Mouse (Mus musculus) thymus, adult 2 months (tissue): ENCODE data around the gene Samd10. TPM values are rescaled to one million over a fixed set of nuclear protein-coding genes. Genes with fewer than 3 reads are reported as not detected.

Experiments used
- DNase-seq: peaks from one replicate; pipeline ENCODE4 v3.0.0; 2021
- H3K27ac ChIP-seq: fragments of 200-500 bp; 2 replicates; pipeline ENCODE4 v1.5.1; 2012; ENCODE audit warnings: low read length, control low read depth; ENCODE audit not compliant: control insufficient read depth, insufficient read depth
- H3K27me3 ChIP-seq: fragments of 200-500 bp; 2 replicates; pipeline ENCODE4 v1.6.1; 2012; ENCODE audit warnings: mild to moderate bottlenecking, low read length, moderate library complexity, mixed read lengths; ENCODE audit not compliant: control insufficient read depth, insufficient read depth
- H3K36me3 ChIP-seq: fragments of 200-500 bp; 2 replicates; pipeline ENCODE4 v1.6.1; 2012; ENCODE audit warnings: mild to moderate bottlenecking, low read length, moderate library complexity; ENCODE audit not compliant: control insufficient read depth, insufficient read depth
- H3K4me1 ChIP-seq: fragments of 200-500 bp; replicated peaks from 2 replicates; pipeline ENCODE4 v1.6.1; 2012; ENCODE audit warnings: low read length; ENCODE audit not compliant: control insufficient read depth, insufficient read depth
- H3K4me3 ChIP-seq: fragments of 200-500 bp; 2 replicates; pipeline ENCODE4 v1.5.1; 2012; ENCODE audit warnings: mild to moderate bottlenecking, low read length, control low read depth, moderate library complexity; ENCODE audit not compliant: control insufficient read depth, insufficient read depth
- CTCF ChIP-seq: fragments of 200-500 bp; IDR thresholded peaks from 2 replicates; pipeline ENCODE4 v1.5.1; 2012; ENCODE audit warnings: mild to moderate bottlenecking, control low read depth, low read length, moderate library complexity, borderline replicate concordance; ENCODE audit not compliant: control insufficient read depth, poor library complexity, insufficient read depth; ENCODE audit errors: extremely low read depth
- POLR2A ChIP-seq: fragments of 200-500 bp; IDR thresholded peaks from 2 replicates; pipeline ENCODE4 v1.6.1; 2012; ENCODE audit warnings: mild to moderate bottlenecking, low read length, control low read depth, moderate library complexity; ENCODE audit not compliant: control insufficient read depth, poor library complexity, insufficient read depth; ENCODE audit errors: extremely low read depth
- WGBS: fragments of 180-500 bp; shearing (Covaris S2); methylation state at CpG from one replicate; pipeline ENCODE4 v1.1.7; 2018; 5-methylcytosine and 5-hydroxymethylcytosine counted together
- polyA plus RNA-seq: library from polyadenylated mRNA; depleted of rRNA; stranded (reverse); fragments of >200 nt; gene quantifications from 2 replicates; pipeline ENCODE4 v1.2.3, GENCODE M21; 2012

The Samd10 gene
- polyA plus RNA-seq, 1 experiment: 29.0 TPM

DNA sequence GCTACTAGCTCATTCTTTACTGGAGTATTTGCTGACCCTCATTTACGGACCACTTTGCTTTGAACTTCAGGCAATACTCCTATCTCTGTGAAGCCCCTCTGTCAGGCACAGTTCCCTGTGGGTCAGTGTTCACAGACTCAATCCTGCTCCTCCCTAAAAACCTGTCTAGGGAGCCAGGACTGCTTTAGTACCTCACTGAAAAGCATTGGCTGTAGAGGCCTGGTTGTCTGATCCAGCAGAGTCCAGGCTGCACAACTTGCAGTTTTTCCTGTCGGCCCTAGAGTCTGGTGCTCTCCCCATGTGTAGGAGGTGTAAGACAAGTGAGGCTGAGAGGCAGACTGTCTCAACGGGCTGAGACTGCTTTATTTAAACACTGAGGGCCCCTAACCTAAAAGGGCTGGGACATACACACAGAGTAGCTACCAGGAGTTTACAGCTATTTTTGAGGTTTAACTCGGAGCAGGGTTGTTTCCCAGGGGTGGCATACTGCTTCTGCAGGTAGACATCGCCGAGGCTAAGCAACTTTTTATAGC, 1.3 kb upstream of the Samd10 start:
- Histone ChIP-seq H3K4me1 (peaks cover 12% of the 10 kb centered on the region), H3K4me3 (no peak overlapping the region), H3K36me3 (no peaks in the 10 kb centered on the region), H3K27me3 (no peaks in the 10 kb centered on the region), H3K27ac (no peak overlapping the region)
- WGBS: 77% methylated on average over 6 of the region's 6 CpGs
- DNase-seq: no peak
- TF ChIP-seq POLR2A (no peak), CTCF (no peak)

DNA sequence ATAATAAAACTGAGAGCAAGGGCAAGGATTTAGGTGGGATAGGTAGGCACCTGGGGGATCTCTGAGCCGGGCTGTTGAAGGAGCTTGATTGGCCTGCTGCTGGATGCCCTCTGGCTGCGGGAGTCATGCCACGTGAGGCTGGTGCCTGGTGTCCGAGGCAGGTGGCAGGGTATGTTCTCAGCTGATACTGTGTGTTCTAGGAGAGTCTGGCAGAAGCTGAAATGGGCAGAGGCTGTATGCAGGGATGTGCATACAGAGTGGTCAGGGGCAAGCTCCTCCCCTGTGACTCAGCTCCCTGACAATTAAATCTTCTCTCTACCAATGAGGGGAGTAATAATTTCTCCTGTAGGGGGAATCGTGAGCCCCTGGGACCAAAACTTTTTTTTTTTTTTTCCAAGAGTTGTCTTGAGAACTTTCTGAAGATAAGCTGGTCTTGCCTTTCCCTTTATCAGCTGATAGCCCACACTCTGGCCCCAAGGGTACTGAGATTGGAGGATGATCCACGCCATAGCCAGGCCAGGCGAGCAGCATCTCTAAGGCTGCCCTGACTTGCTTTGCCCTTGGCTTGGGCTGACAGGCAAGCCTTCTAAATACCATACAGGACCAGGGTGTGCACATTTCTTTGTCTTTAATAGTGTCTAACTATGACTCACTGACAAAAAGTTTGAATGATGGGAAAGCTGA, 1.5 kb downstream of the Samd10 start:
- H3K27me3 ChIP-seq: no peaks in the 10 kb centered on the region
- H3K4me1 ChIP-seq: peaks cover 17% of the 10 kb centered on the region
- H3K27ac ChIP-seq: no peak overlapping the region
- no peak overlapping the region for H3K4me3 ChIP-seq
- no peaks in the 10 kb centered on the region for H3K36me3 ChIP-seq
- DNase-seq: no peak
- TF ChIP-seq POLR2A (no peak), CTCF (no peak)
- WGBS: 80% methylated on average over 7 of the region's 7 CpGs

DNA sequence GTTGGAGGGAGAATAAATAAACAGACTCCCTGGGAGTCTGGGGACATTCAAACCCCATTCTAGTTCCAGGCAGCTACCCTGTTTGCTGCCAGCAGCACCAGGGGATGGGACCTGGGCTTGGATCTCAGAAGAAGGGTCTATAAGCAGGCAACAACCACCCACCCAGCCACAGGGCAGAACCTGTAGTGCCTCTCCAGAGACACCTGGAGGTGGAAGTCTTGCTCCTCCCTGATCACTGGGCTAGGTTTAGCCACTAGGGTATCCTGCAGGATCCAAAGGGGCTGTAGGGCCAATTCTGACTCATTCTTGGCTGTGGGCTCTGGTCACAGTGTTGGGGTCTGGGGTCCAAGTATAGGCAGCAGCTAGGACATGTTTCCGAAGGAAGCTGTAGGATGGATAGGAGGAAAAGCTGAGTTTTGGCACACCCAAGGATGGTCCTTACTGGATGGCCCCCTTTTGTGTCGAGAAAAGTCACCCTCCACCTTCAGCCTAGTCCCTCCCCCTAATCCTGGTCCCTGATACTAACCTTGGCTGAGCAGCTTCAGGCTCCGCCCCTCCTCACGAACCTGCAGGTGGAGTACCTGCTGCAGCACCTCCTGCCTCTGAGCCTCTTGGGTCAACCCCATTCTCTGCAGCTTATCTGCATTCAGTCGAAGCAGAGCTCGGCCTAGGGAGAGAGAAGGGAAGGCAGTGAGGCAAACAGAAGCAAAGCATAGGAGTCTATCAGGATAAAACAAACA, 2.6 kb downstream of the Samd10 start:
- TF ChIP-seq POLR2A: no peak
- TF ChIP-seq CTCF: no peak
- Histone ChIP-seq H3K27me3 (no peaks in the 10 kb centered on the region), H3K4me3 (no peak overlapping the region), H3K27ac (no peak overlapping the region), H3K4me1 (peaks cover 22% of the 10 kb centered on the region), H3K36me3 (no peaks in the 10 kb centered on the region)
- no peak for DNase-seq
- 89% methylated on average over 6 of the region's 6 CpGs for WGBS

DNA sequence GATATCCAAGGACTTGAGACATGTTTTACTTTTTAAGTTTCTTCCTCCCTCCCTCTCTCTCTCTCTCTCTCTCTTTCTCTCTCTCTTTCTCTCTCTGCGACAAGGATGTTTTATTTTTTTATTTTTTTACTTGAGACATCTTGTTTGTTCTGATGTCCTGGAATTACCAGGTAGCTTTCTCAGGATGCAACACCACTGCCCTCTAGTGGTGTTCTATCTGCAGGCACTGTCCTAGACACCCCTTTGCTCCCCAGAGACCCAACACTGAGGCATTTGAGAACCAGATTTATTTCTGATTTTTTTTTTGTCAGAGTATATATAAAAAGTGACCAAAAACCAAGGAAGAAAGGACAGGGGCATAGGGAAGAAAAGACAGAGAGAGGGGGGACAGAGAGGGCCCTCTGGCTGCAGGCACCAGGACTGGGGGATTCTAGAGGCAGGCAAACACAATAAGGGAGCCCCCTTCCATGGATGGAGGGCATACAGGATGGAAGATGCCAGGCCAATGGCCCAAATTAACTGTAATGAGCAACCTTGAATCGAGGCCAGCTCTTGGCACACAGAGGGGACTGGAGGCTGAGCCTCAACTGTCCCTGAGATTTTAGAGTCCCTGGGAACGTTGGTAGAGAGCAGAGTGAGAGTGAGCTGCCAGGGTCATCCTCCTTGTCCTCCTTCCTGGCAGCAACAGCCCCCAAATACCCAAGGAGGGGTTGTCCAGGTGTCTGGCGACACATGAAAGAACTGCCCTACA, 3.9 kb downstream of the Samd10 start:
- WGBS: 83% methylated on average over 4 of the region's 4 CpGs
- no peak for TF ChIP-seq CTCF
- TF ChIP-seq POLR2A: no peak
- no peaks in the 10 kb centered on the region; the same call in 1 of the 2 replicates for H3K36me3 ChIP-seq
- H3K27ac ChIP-seq: no peak overlapping the region
- H3K4me3 ChIP-seq: no peak overlapping the region
- DNase-seq: peak; percentile 41
- H3K27me3 ChIP-seq: no peaks in the 10 kb centered on the region
- peaks cover 16% of the 10 kb centered on the region for H3K4me1 ChIP-seq

DNA sequence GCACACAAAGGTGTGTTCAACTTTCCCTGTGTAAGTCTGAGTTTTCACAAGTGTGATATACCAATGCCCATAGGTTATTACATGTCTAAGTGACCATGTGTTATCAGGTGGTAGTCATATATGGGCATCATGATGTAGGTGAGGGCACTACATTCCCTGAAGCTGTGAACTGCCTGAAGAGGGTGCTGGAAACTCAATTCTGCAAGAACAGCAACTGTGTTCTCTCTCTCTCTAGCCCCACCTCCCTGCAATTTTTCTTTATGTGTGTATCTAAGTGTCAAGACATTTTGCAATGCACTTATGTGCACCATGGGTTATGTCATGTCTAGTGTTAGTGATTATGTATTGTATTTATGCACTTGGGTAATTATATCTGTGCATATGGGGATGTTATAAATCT, 5.1 kb downstream of the Samd10 start:
- TF ChIP-seq CTCF (no peak), POLR2A (no peak)
- Histone ChIP-seq H3K27ac (no peak overlapping the region), H3K27me3 (no peaks in the 10 kb centered on the region), H3K4me3 (no peak overlapping the region), H3K4me1 (peaks cover 16% of the 10 kb centered on the region), H3K36me3 (no peaks in the 10 kb centered on the region; the same call in 1 of the 2 replicates)
- DNase-seq: no peak

DNA sequence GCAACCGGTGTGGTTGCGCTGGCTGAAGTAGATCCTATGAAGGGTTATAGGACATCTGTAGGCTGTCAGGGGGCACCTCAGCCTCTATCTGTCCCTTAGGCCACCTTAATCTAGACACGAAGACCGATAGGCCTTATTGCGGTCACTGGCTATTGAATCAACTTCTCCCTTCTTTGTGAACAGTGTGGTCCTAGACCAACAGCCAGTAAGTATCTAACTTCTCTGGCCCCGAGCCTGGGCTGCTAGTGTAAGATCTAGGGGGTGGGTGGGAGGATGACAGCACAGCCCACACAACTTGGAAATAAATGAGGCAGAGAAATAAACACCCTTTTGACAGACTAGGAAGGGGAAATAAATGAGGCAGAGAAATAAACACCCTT, 6.0 kb downstream of the Samd10 start:
- Histone ChIP-seq H3K36me3 (no peaks in the 10 kb centered on the region; the same call in 1 of the 2 replicates), H3K4me1 (peaks cover 11% of the 10 kb centered on the region), H3K27me3 (no peaks in the 10 kb centered on the region), H3K4me3 (peak overlapping the region; percentile 97), H3K27ac (no peak overlapping the region)
- TF ChIP-seq POLR2A (no peak), CTCF (no peak)
- 16% methylated on average over 6 of the region's 6 CpGs for WGBS
- no peak for DNase-seq
